Mouse (Mus musculus): Measurements from ENCODE around the gene Zfp64. TPM values are rescaled to one million over a fixed set of nuclear protein-coding genes. Genes with fewer than 3 reads are reported as not detected.

Gene Zfp64
- total and polyA plus RNA-seq, 3 experiments: 20.0 to 37.0 (median 25.1) TPM

- no peak overlapping the region for H3K9ac ChIP-seq (ENCODE audit: insufficient read depth, low read depth)
- DNase-seq (ENCODE audit: extremely low read depth): no peak
- H3K9me3 ChIP-seq (replicated peaks; ENCODE audit: low read length): no peaks in the 10 kb centered on the region
- H3K27ac ChIP-seq (ENCODE audit: insufficient read depth, low read depth): no peak overlapping the region
- no peaks in the 10 kb centered on the region; a peak in 1 of 4 replicates for H3K4me1 ChIP-seq (ENCODE audit: control insufficient read depth in 1 of 2, insufficient read depth in 2 of 2)
- TF ChIP-seq MAX (IDR thresholded peaks at IDR 0.05; ENCODE audit: low read length) (no peak), HCFC1 (IDR thresholded peaks at IDR 0.05; ENCODE audit: low read depth, low read length) (no peak), ZKSCAN1 (IDR thresholded peaks at IDR 0.05; ENCODE audit: borderline replicate concordance, low read depth, low read length) (no peak), CHD1 (IDR thresholded peaks at IDR 0.05; ENCODE audit: low read depth, low read length) (no peak), RAD21 (IDR thresholded peaks at IDR 0.05; ENCODE audit: low read depth, low read length) (no peak), NELFE (IDR thresholded peaks at IDR 0.05; ENCODE audit: low read depth, low read length) (no peak), POLR2AphosphoS2 (IDR thresholded peaks at IDR 0.05; ENCODE audit: low read depth, low read length) (no peak), CHD2 (IDR thresholded peaks at IDR 0.05; ENCODE audit: low read length) (no peak)
- dilution Hi-C loops (cut with MboI; ENCODE audit: extremely low pct_ligation_motif_present, extremely low pct_unique_long_range_greater_than_20kb, low sequenced_read_pairs) (no loop called here), in situ Hi-C loops (cut with MboI; ENCODE audit: low pct_ligation_motif_present, low pct_unique_long_range_greater_than_20kb, low sequenced_read_pairs) (loop anchor here (10.0 kb wide), 1 partner anchor 180 kb away; no protein-coding TSS in a partner anchor)
- H3K4me3 ChIP-seq (replicated peaks in 1 of 3; ENCODE audit: low read depth in 2 of 3, low read length in 2 of 3, poor library complexity in 1 of 3): no peak overlapping the region
- no peaks in the 10 kb centered on the region for H3K27me3 ChIP-seq (replicated peaks)
- no peaks in the 10 kb centered on the region for H3K79me2 ChIP-seq (replicated peaks; ENCODE audit: control insufficient read depth, extremely low read depth, insufficient read depth, poor library complexity, severe bottlenecking)
- H3K36me3 ChIP-seq (replicated peaks in 1 of 2; ENCODE audit: control insufficient read depth in 1 of 2, insufficient read depth in 1 of 2, low read length in 1 of 2): no peaks in the 10 kb centered on the region
- no peak overlapping the region for H3K4me2 ChIP-seq (ENCODE audit: insufficient read depth, low read depth, poor library complexity, severe bottlenecking)
Observed at GRCm38 (mm10) chr2:168864905-168865304, 90.5 kb downstream of the Zfp64 start.

GRCm38 (mm10) chr2:168862694-168863093 is 92.7 kb downstream of the Zfp64 start:
- DNase-seq (ENCODE audit: extremely low read depth): no peak
- Histone ChIP-seq H3K27ac (ENCODE audit: insufficient read depth, low read depth) (no peak overlapping the region), H3K9me3 (replicated peaks; ENCODE audit: low read length) (no peaks in the 10 kb centered on the region), H3K36me3 (replicated peaks in 1 of 2; ENCODE audit: control insufficient read depth in 1 of 2, insufficient read depth in 1 of 2, low read length in 1 of 2) (no peaks in the 10 kb centered on the region), H3K4me2 (ENCODE audit: insufficient read depth, low read depth, poor library complexity, severe bottlenecking) (no peak overlapping the region), H3K9ac (ENCODE audit: insufficient read depth, low read depth) (no peak overlapping the region), H3K4me3 (replicated peaks in 1 of 3; ENCODE audit: low read depth in 2 of 3, low read length in 2 of 3, poor library complexity in 1 of 3) (no peak overlapping the region), H3K27me3 (replicated peaks) (no peaks in the 10 kb centered on the region), H3K79me2 (replicated peaks; ENCODE audit: control insufficient read depth, extremely low read depth, insufficient read depth, poor library complexity, severe bottlenecking) (no peaks in the 10 kb centered on the region), H3K4me1 (ENCODE audit: control insufficient read depth in 1 of 2, insufficient read depth in 2 of 2) (no peaks in the 10 kb centered on the region; a peak in 1 of 4 replicates)
- in situ Hi-C loops (cut with MboI; ENCODE audit: low pct_ligation_motif_present, low pct_unique_long_range_greater_than_20kb, low sequenced_read_pairs): loop anchor here (10.0 kb wide), 1 partner anchor 178 kb away; no protein-coding TSS in a partner anchor
- TF ChIP-seq ZKSCAN1 (IDR thresholded peaks at IDR 0.05; ENCODE audit: borderline replicate concordance, low read depth, low read length) (no peak), RCOR1 (conservative IDR thresholded peaks at IDR 0.05; ENCODE audit: low read depth, low read length) (no peak), NELFE (IDR thresholded peaks at IDR 0.05; ENCODE audit: low read depth, low read length) (no peak), RAD21 (IDR thresholded peaks at IDR 0.05; ENCODE audit: low read depth, low read length) (no peak), USF2 (conservative IDR thresholded peaks at IDR 0.05; ENCODE audit: low read depth, low read length) (no peak), MYC (IDR thresholded peaks at IDR 0.05; ENCODE audit: low read depth, low read length) (no peak), MAZ (IDR thresholded peaks at IDR 0.05; ENCODE audit: low read depth, low read length) (no peak), SIN3A (IDR thresholded peaks at IDR 0.05; ENCODE audit: low read length) (no peak), CHD2 (IDR thresholded peaks at IDR 0.05; ENCODE audit: low read length) (no peak), POLR2A (IDR thresholded peaks at IDR 0.05; ENCODE audit: low read depth, low read length) (no peak), USF1 (IDR thresholded peaks at IDR 0.05; ENCODE audit: low read depth, low read length) (no peak), POLR2AphosphoS2 (IDR thresholded peaks at IDR 0.05; ENCODE audit: low read depth, low read length) (no peak)
- dilution Hi-C loops (cut with MboI; ENCODE audit: extremely low pct_ligation_motif_present, extremely low pct_unique_long_range_greater_than_20kb, low sequenced_read_pairs): no loop called here

Measured in CH12.LX (cell line).